Mouse (Mus musculus) thymus, adult 2 months (tissue): ENCODE data around the gene Gm9732. TPM values are rescaled to one million over a fixed set of nuclear protein-coding genes. Genes with fewer than 3 reads are reported as not detected.

Experiments
- polyA plus RNA-seq: library from polyadenylated mRNA; depleted of rRNA; stranded (reverse); fragments of >200 nt; gene quantifications from 2 replicates; pipeline ENCODE4 v1.2.3, GENCODE M21; 2012; rRNA removed

Gm9732 gene
- polyA plus RNA-seq, 1 experiment, result not detected

Other genes starting within 250 kb of the Gm9732 start
- not detected in 2 replicates for gene Gm8094, start 198.4 kb upstream of the Gm9732 start, polyA plus RNA-seq
- gene Gm8104, start 174.4 kb upstream of the Gm9732 start, polyA plus RNA-seq, result not detected in 2 replicates
- not detected in 2 replicates for gene Gm7233, start 95.2 kb upstream of the Gm9732 start, polyA plus RNA-seq
- gene Gm8122, start 39.7 kb upstream of the Gm9732 start, polyA plus RNA-seq, result not detected in 2 replicates
- gene Gm8126, start 16.4 kb upstream of the Gm9732 start, polyA plus RNA-seq, result 0.07 TPM in 1 of 2 replicates, not detected in the other
- not detected in 2 replicates for gene Gm8127, start 18.8 kb downstream of the Gm9732 start, polyA plus RNA-seq
- not detected in 2 replicates for gene 1700001F09Rik, start 72.8 kb downstream of the Gm9732 start, polyA plus RNA-seq
- not detected in 2 replicates for gene Gm8138, start 141.3 kb downstream of the Gm9732 start, polyA plus RNA-seq